Mouse (Mus musculus): ENCODE measurements around the gene Ssbp4.
A peak's percentile ranks its signal among the peaks of the same experiment; 100 is the strongest.
"Not testable (repeated sequence)": the region's sequence is repeated elsewhere in the genome, so short reads cannot be mapped to it uniquely, and the experiment has no call there.

Gene Ssbp4

GRCm38 (mm10) chr8:70593173-70593572 lies 15.5 kb downstream of the Ssbp4 start:
- no peak for DNase-seq (ENCODE audit: low spot score in 2 of 2)

DNA sequence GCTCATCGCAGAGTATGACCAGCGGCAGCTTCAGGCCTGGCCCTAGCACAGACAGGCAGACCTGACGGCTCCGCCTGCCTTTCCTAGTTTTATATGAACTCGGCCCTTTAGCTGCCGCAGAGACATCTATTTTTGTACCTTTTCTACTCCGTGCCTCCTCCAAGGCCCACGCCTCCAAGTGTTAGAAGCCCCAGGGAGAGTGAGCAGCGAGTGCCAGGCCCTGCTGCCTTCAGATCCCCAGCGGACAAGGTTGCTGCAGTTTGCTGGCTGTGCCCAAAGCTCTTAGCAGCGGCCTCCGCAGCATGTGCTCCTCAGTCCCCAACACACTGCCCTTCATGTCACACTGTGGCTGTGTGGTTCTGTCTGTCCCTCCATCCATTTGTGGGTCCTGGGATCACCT lies 17.1 kb downstream of the Ssbp4 start:
- no peak for DNase-seq (ENCODE audit: low spot score in 2 of 2)

DNA sequence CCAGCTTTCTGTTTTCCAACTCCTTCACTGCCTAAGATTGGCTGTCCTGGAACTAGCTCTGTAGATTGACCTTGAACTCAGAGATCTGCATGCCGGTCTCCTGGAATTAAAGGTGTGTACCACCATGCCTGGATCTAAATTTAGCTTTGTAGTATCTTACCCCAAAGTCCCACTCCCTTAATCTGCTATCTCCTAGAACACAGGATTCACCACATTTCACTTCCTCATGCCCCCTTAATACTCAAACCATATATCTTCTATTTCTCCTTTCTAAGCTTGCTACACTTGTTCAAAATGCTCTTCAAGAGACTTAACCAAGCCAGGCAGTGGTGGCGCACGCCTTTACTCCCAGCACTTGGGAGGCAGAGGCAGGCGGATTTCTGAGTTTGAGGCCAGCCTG lies 20.7 kb downstream of the Ssbp4 start:
- not testable (repeated sequence) for DNase-seq (ENCODE audit: low spot score in 2 of 2)

- peak; percentile 64 to 79 for DNase-seq (ENCODE audit: low spot score in 2 of 2)
Observed at GRCm38 (mm10) chr8:70585258-70585652, 23.4 kb downstream of the Ssbp4 start.

DNA sequence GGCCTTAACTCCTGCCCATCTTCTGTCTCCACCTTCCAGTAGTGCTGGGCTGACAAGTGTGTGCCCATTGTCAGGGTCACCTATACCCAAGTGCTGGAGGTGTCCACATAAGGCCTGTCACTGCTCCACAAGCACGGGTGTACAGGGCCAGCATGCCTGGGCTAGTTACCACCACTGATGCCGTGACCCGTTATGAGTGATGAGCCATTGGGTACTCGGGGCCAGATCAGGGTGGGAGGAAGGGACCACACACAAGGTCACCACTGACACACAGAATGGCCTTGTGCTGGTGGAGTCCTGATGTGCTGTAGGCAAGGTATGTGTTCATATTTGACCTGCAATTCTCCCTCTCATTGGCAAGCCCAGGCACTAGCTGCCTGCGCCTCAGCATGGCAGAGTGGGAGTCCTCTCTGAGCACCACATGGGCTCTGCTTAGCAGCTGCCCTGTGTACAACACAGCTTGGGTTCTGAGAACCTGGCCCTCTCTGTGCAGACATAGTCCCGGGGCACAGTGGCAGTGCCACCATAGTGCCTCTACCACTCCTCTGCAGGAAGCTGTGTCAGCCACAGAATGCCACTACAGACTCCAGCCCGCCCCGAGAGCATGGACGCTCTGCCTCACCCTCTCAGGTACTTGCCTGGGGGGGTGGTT lies 23.9 kb downstream of the Ssbp4 start:
- no peak for DNase-seq (ENCODE audit: low spot score in 2 of 2)

- no peak for DNase-seq (ENCODE audit: low spot score in 2 of 2)
Observed at GRCm38 (mm10) chr8:70583476-70584387, 24.9 kb downstream of the Ssbp4 start.

DNA sequence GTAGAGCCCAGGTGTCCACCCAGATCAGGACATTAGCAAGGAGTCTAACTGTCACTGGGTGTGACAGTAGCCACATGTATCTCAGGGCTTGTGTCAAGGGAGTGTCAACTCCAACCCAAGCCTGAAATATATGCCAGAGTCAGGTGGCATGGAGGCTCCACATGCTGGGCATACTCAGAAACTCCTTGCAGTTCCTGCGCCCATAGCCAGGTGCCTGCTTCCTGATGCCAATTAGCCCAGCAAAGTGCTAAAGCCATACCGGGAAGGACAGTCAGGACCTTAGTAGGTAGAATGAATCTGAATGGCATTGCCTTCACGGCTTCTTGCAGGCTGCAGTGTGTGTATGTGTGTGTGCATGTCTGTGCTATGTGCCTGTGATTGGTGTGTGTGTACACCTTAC lies 31.5 kb downstream of the Ssbp4 start:
- no peak for DNase-seq (ENCODE audit: low spot score in 2 of 2)

GRCm38 (mm10) chr8:70574915-70575314 lies 33.8 kb downstream of the Ssbp4 start:
- no peak for DNase-seq (ENCODE audit: low spot score in 2 of 2)

- DNase-seq (ENCODE audit: low spot score in 2 of 2) = no peak
Observed at GRCm38 (mm10) chr8:70574302-70574701, 34.4 kb downstream of the Ssbp4 start.

GRCm38 (mm10) chr8:70570990-70571389 lies 37.7 kb downstream of the Ssbp4 start:
- no peak for DNase-seq (ENCODE audit: low spot score in 2 of 2)

GRCm38 (mm10) chr8:70570360-70570759 lies 38.3 kb downstream of the Ssbp4 start:
- DNase-seq (ENCODE audit: low spot score in 2 of 2) = no peak

DNA sequence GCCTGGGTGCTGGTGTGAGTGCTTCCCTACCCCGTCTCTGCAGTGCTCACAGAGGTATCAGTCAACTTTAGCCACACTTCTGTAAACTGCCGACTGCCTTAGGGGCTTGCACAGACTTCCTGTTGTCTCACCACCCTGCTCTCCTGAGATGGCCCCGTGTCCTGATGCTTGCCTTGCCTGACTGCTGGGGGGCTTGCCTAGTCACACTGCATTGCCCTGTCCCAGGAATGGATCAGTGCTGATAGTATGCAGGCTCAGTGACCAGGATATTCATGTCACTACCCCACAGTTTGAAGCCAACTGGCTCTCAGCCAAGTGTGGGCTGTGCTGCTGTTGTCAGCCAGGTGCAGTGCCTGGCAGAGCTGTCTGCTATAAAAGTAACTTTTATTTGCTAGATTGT lies 43.1 kb downstream of the Ssbp4 start:
- DNase-seq (ENCODE audit: low spot score in 2 of 2) = peak in 1 of 2 experiments; percentile 54

- no peak for DNase-seq (ENCODE audit: low spot score in 2 of 2)
Observed at GRCm38 (mm10) chr8:70564696-70565235, 43.9 kb downstream of the Ssbp4 start.

- no peak for DNase-seq (ENCODE audit: low spot score in 2 of 2)
Observed at GRCm38 (mm10) chr8:70563763-70564387, 44.8 kb downstream of the Ssbp4 start.

- no peak for DNase-seq (ENCODE audit: low spot score in 2 of 2)
Observed at GRCm38 (mm10) chr8:70562802-70563201, 45.9 kb downstream of the Ssbp4 start.

DNA sequence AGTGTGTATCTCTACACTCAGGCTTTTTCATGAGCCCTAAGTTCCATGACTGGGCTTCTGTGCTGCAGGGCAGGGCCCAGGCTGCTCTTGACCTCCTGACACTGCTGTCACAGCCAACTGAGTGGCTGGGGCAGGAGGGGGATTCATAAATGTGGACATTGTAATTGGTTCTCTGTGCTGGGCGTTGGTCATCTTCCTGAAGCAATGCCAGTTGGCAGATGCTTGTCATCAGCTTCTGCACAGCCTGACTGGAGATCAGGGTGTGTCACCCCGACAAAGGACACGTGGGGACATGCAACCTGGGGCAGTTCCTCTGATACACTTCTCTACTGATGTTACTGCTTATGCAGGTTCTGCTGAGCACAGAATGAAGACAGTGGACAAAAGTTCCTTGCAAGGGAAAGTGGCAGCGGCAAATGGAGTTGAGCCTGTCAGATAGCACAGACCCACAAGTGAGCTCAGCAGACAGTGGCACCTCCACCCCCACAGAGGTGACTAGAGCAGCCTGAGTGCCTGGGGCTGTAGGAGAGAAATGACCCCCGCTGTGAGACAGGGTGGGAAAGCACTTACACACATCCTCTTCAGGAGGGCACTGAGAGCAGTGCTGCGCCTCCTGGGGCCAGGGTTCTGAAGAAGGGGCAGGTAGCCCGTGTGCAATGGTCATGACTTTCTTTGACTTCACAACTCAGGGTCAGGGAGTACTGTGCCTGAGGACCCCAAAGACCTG lies 46.7 kb downstream of the Ssbp4 start:
- peak in 1 of 2 experiments; percentile 34 for DNase-seq (ENCODE audit: low spot score in 2 of 2)

GRCm38 (mm10) chr8:70561357-70561756 lies 47.3 kb downstream of the Ssbp4 start:
- DNase-seq (ENCODE audit: low spot score in 2 of 2) = no peak

DNA sequence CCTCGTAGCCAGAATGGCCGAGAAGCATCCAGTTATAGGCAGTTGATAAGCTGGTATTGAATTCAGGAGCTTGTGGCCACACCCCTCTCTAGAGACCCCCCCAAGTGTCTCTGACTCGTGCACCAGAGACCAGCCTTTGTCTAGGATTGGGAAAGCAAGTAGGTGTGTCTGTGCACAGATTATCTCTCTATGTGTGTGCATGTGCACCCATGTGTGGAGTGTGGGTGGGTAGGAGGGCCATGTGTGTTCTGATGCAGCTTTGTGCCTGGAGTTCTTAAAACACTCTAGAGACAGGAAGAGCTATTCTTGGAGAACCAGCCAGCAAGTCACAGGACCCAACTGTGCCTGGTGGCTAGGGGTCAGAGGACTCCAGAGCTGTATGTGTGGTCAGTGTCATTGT lies 48.1 kb downstream of the Ssbp4 start:
- DNase-seq (ENCODE audit: low spot score in 2 of 2) = no peak

DNA sequence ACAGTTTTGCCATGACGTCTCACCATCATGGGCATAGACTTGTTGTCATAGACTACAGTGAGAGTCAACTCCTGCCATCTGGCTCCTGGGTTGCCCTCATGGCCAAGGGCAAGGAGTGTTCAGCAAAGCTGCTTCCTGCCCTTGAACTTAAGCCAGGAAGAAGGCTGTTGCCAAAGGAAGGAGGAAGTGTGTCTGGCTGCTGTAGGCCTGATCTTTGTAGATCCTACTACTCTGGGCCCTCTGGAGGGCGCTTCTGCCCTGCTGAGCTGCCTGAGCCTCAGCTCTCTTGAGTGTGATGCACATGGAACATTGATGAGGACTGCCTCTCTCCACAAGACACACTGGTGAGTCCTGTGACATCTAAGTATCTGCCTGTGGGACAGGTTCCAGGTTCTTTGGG lies 48.6 kb downstream of the Ssbp4 start:
- DNase-seq (ENCODE audit: low spot score in 2 of 2) = peak in 1 of 2 experiments; percentile 47

- no peak for DNase-seq (ENCODE audit: low spot score in 2 of 2)
Observed at GRCm38 (mm10) chr8:70558983-70559382, 49.7 kb downstream of the Ssbp4 start.

- DNase-seq (ENCODE audit: low spot score in 2 of 2) = no peak
Observed at GRCm38 (mm10) chr8:70558334-70558733, 50.3 kb downstream of the Ssbp4 start.

Data from spleen, postnatal 4 days (tissue).